Mouse (Mus musculus) spleen, postnatal 14 days (tissue): Measurements from ENCODE around the gene Glt1d1.
"Not testable (repeated sequence)": the region's sequence is repeated elsewhere in the genome, so short reads cannot be mapped to it uniquely, and the experiment has no call there.

Source experiments
- DNase-seq, 2 experiments: peaks; one replicate each; pipeline ENCODE4 v3.0.0; 2021 to 2022; ENCODE audit warnings: low spot score in 2 of 2

The Glt1d1 gene

GRCm38 (mm10) chr5:127699679-127700078 is 67.6 kb downstream of the Glt1d1 start:
- no peak for DNase-seq

GRCm38 (mm10) chr5:127700156-127700555 is 68.1 kb downstream of the Glt1d1 start:
- no peak for DNase-seq

DNA sequence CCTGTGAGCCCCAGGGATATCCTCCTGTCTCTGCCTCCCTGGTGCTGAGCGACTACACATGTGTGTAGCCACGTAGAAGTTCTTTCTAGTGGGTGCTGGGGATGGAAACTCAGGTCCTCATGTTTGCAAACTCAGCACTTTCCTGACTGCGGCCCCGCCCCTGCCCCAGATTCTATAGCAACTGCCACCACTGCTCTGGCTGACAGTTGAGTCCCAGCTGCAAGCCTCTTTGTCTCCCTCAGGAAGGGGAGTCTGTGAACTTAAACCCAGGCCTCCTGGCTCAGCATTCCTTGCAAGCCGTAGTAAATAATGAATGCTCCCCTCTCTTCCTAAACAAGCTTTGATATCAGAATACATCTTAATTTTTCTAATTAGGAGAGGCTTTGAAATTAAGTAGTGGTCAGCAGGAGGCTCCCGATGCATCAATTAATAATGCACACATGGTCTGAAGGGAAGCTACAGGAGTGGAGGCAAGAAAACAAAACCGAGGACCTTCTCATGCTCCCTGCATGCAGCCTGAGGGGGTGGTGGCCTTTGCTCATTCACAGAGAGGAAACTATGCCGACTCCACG is 71.6 kb downstream of the Glt1d1 start:
- no peak for DNase-seq

DNA sequence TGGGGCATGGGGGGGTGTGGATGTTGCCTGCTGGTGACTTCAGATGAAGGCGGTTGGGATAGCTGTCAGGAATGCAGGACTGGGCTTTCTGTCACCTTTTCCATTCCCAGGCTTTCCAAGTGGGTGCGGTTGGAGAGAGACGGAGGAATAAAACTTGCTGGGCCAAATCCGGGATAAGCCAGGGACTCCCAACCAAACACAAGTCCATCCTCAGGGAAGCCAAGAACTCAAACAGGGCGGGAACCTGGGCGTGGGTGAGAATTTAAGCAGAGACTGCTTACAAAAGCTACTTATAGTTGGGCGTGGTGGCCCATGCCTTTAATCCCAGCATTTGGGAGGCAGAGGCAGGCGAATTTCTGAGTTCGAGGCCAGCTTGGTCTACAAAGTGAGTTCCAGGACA is 73.2 kb downstream of the Glt1d1 start:
- DNase-seq, result no peak

DNA sequence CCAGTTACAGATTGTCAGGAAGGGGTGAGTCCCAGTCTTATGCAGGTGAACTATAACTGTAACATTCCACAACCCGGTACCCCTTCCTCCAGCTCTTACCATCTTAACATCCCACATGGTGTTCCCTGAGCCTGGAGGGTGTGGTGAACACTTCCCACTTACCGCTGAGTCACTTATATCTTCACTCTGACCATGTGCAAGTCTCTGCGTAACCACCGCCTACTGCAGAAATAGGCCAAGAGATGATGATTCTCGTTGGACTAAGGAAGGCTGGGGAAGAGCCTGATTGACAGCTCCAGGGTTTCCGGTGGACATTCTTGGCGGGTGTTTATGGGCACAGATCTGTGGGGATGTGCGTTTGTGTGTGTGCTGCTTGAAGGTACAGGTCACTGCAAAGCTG is 73.9 kb downstream of the Glt1d1 start:
- no peak for DNase-seq

DNA sequence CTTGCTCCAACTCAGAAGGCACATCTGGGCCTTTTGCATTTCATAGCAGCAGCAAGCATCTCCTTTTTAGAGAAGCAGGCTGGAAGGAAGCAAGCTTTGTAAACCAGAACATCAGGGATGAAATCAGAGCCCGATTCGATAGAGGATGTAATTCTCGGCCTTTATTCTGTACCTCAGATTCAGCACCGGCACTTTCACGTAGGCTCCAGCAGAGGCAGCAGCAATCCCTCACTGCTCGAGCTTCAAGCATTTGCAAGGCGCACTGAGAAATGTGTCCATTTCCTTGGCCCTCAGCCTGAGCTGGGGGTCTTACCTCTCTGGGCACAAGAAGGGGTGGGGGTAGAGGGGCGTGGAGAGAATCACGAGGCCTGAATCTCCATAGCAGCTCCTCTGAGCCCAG is 76.1 kb downstream of the Glt1d1 start:
- no peak for DNase-seq

DNA sequence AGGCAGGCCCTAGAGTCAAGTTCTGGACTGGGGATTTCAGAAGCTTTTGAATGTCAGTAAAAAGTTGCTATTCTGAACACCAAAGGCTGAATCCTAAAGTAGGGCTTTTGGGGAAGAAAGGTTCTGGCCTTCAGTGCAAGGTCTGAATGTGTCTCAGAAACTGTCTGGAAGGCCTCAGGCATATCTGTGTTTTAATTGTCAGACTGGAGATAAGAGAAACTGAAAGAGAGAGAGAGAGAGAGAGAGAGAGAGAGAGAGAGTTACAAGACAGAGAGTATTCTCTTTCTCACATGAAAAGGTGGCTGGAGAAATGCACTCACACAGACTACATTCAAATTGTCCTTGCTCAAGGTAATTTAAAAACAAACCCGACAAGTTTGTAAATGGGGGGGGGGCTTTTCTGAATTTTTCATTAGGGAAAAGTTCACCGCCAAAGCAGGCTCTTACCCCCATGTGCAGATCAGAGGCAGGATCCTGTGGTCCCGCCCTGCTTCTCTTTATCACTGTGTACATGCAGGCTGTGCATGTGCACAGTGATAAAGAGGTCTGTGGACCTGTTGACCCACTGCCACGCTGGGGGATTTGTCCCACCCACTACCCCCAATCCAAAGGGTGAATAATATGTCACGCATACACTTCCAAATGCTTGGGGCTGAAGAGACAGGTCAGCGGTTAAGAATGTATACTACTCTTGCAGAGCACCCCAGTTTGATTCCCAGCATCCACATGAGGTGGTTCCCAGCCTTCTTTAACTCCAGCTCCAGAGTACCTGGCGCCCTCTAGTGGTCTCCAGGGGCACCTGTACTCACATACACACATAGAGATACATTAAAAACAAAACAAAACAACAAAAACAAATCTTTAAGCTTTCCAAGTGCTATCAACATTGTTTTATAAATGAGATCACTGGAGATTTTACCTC is 83.0 kb downstream of the Glt1d1 start:
- no peak for DNase-seq

DNA sequence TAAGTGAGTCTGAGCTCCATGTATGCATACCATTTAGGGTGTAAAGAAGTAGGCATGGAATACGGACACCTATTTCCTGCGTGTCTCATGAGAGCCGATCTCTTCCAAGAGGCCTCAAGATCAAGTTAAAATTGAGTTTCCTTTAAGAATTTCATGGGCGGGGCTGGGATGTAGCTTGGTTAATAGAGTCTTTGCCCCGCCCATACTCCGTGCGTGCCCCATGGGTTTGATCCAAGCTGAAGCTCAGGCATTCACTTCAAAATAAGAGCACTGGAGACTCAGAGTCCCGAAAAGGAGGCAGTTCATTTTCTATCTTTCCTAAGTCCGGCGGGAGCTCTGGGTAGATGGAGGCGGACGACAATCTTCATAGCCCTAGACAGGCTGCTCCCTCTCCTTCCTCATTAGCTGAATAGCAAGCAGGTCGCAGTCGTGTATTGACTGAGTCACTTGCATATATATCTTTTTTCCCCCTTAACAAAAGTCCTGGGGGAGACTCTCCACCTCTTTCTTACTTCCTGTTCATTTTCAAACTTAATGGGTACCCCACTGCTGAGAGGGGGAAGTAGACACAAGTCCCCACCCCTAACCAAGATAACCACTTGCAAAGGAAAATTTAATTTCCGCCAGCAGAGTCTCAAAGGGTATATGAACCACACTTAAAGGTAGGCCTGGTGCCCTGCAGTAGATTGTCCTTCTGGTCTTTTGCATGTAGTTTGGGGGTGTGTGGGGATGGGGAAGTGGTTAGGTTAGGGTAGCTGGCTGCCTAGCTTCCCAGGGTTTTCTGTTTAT is 88.7 kb downstream of the Glt1d1 start:
- no peak for DNase-seq

DNA sequence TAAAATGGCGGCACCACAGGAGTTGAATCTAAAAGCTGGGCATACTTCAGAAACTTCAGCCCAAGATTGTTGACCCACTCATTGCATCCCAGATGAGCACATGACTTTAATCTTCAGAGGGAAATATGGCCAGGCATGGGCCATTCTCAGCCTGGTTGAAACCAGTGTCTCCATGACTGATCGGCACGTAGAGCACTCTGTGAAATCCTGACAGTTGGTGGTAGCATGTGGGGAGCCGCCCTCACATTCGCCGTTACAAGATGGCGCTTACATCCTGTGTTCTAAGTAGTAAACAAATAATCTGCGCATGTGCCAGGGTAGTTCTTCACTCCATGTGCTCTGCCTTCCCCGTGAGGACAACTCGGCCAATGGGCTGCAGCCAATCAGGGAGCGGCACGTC is 90.1 kb downstream of the Glt1d1 start:
- not testable (repeated sequence) for DNase-seq

DNA sequence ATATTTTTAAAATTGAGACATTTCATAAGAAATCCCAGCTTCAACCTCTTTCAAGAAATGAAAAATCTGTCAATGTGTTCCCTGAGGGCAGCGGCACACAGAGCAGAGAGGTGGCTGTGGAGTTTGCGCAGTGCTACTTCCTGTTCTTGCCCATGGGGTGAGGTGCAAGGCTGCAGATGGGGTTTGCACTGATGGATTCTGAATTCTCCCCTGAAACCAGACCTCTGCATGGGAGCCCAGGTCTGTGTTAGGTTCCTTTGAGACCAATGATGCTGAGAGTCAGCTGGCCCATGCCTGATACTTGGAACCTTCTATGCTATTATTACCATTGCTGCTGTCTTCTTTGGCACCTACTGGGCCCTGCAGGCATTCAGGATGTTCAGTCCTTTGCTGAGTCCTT is 98.3 kb downstream of the Glt1d1 start:
- DNase-seq, result no peak

- DNase-seq, result no peak
Observed at GRCm38 (mm10) chr5:127741331-127741730, 109.3 kb downstream of the Glt1d1 start.

GRCm38 (mm10) chr5:127749540-127749939 is 117.5 kb downstream of the Glt1d1 start:
- not testable (repeated sequence) for DNase-seq

DNA sequence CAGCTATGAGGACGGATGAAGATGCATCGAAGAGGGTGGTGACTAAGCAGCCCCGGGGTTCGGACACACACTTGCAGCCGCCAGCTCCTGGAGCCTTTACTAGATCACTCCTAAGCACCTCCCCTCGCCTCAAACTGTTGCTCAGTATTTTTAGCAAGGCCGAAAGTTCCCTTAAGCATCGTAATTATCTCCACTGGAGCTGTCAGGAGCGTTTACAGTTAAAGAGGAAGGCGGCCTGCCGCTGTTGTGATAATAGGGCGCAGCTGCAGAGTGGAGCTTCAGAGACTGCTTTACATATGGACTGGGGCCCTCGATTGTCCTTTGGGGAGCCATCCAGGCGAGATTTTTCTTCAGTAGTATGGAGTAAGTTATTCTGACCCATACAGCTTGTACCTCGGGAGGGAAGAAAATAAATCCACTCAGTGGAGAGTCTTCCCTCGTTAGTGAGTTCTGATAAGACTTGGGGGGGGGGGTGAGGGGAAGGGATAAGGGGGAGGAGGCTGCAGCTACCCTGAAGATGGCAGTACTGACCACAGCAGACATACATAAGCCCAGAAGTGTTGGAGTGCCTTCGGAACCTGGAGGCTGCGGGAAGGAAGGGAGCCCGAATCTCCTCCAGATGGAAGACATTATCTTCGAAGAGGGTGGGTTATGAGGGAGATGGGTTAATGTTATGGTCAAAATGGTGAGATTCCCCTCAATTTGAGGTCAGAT is 119.4 kb downstream of the Glt1d1 start:
- no peak for DNase-seq

DNA sequence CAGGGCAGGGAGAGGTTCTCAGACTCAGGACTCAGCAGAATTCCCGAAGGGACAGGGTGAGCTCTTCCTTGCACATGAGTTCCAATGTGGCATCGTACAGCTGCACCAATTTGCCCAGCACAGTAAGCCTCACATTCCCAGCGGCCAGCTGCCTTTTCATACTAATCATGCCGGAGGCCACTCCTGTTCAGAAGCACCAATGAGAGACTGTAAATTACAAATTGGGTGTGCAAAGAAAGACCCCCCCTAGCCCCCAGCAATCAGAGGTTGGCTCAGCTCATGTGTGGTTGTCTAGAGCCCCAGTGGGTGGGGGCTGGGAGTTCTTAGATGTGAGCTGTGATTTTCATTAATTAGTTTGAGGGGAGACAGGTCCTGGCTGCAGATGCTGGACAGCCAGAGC is 123.5 kb downstream of the Glt1d1 start:
- DNase-seq, result no peak

- no peak for DNase-seq
Observed at GRCm38 (mm10) chr5:127756011-127756410, 123.9 kb downstream of the Glt1d1 start.

DNA sequence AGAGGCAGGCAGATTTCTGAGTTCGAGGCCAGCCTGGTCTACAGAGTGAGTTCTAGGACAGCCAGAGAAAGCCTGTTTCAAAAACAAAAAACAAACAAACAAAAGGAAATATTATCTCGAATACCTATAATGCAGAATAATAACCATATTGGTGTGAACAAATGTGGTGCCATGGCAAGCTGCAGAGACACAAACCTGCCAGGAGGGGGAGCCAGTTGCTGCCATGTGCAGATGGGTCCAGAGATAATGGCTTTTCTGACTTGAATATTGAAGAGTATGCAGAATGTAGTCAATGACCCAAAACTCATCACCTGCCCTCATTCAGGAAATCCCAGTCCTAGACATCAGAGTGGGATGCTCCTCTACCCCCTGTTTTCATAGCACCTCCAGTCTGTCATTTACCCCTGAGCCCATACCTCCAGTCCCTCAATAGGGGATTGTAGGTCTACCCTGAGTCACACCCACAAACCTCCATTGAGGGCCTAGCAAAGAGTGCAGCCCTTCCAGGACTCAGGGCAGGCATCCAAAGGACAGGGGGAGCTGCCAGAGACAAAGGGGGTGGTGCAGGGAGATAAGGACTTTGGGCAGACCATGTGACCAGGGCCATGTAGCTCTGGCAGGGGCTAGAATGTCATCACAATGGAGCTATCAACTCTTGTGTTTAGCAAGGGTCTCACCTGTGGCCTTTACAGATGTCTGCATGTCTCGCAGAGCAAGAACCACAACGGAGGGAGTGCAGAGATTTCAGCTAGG is 124.8 kb downstream of the Glt1d1 start:
- no peak for DNase-seq

DNA sequence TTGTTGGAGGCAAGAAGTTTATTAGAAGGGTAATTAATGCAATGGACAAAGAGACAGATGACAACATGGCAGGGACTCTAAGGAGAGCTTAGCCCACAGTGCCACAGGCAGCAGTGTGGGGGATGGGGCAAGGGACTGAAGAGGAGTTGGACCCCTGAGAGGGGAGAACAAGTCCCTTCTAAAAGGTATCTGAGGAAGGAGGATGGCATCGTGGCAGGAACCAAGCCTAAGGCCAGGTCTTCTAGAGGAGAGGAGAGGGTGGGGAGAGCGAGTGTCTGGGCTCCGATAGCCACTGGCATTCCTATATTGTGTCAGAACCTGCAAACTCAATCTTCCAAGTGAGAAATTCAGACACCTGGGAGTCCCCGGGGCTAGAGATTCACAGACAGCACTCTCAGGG is 126.5 kb downstream of the Glt1d1 start:
- DNase-seq, result no peak
